Mouse (Mus musculus): Measurements from ENCODE around the gene Lcn2. TPM values are rescaled to one million over a fixed set of nuclear protein-coding genes. Genes with fewer than 3 reads are reported as not detected.

The Lcn2 gene
- total and polyA plus RNA-seq, 2 experiments from 2014 or later: 1.1 to 2.0 TPM

- peaks cover 17% of the 10 kb centered on the region for H3K36me3 ChIP-seq (replicated peaks; ENCODE audit: control insufficient read depth, insufficient read depth, low read length)
- no peak overlapping the region for H3K9ac ChIP-seq (replicated peaks; ENCODE audit: low read depth, low read length)
- no peak overlapping the region for H3K27ac ChIP-seq (ENCODE audit: low read depth)
- ATAC-seq (ENCODE audit: insufficient read depth, low read depth) (no peak), DNase-seq (ENCODE audit: low spot score) (peak; percentile 54)
- H3K9me3 ChIP-seq (replicated peaks; ENCODE audit: control insufficient read depth, low read length): no peaks in the 10 kb centered on the region
- peaks cover 5% of the 10 kb centered on the region for H3K4me1 ChIP-seq (ENCODE audit: control insufficient read depth, insufficient read depth)
- TF ChIP-seq CTCF (IDR thresholded peaks at IDR 0.05; ENCODE audit: low read depth) (no peak), EP300 (IDR thresholded peaks at IDR 0.05; ENCODE audit: low read depth) (no peak)
- 6% methylated on average over 14 of the region's 14 CpGs for WGBS
- peak overlapping the region; percentile 36 for H3K4me3 ChIP-seq (ENCODE audit: low read depth, low read length)
- peak overlapping the region; percentile 69 for H3K4me2 ChIP-seq (ENCODE audit: low read depth, low read length)
- H3K27me3 ChIP-seq (ENCODE audit: control insufficient read depth, insufficient read depth, low read length): no peaks in the 10 kb centered on the region
Measured at GRCm38 (mm10) chr2:32360741-32361140, 27.3 kb downstream of the Lcn2 start.

GRCm38 (mm10) chr2:32358381-32358780 is 29.7 kb downstream of the Lcn2 start:
- no peak overlapping the region for H3K4me3 ChIP-seq (ENCODE audit: low read depth, low read length)
- H3K4me2 ChIP-seq (ENCODE audit: low read depth, low read length): no peak overlapping the region
- H3K9me3 ChIP-seq (replicated peaks; ENCODE audit: control insufficient read depth, low read length): no peaks in the 10 kb centered on the region
- no peak overlapping the region for H3K27ac ChIP-seq (ENCODE audit: low read depth)
- DNase-seq (ENCODE audit: low spot score) (no peak), ATAC-seq (ENCODE audit: insufficient read depth, low read depth) (no peak)
- H3K27me3 ChIP-seq (ENCODE audit: control insufficient read depth, insufficient read depth, low read length): no peaks in the 10 kb centered on the region
- no peaks in the 10 kb centered on the region for H3K4me1 ChIP-seq (ENCODE audit: control insufficient read depth, insufficient read depth)
- H3K9ac ChIP-seq (replicated peaks; ENCODE audit: low read depth, low read length): no peak overlapping the region
- TF ChIP-seq CTCF (IDR thresholded peaks at IDR 0.05; ENCODE audit: low read depth) (no peak), EP300 (IDR thresholded peaks at IDR 0.05; ENCODE audit: low read depth) (no peak)
- WGBS: 50% methylated on average over 10 of the region's 10 CpGs
- no peaks in the 10 kb centered on the region for H3K36me3 ChIP-seq (replicated peaks; ENCODE audit: control insufficient read depth, insufficient read depth, low read length)

GRCm38 (mm10) chr2:32357710-32358109 is 30.3 kb downstream of the Lcn2 start:
- no peak overlapping the region for H3K4me3 ChIP-seq (ENCODE audit: low read depth, low read length)
- WGBS: 79% methylated on average over 3 of the region's 3 CpGs
- no peak for ATAC-seq (ENCODE audit: insufficient read depth, low read depth)
- no peak overlapping the region for H3K4me2 ChIP-seq (ENCODE audit: low read depth, low read length)
- no peak for DNase-seq (ENCODE audit: low spot score)
- H3K9me3 ChIP-seq (replicated peaks; ENCODE audit: control insufficient read depth, low read length): no peaks in the 10 kb centered on the region
- no peaks in the 10 kb centered on the region for H3K36me3 ChIP-seq (replicated peaks; ENCODE audit: control insufficient read depth, insufficient read depth, low read length)
- TF ChIP-seq CTCF (IDR thresholded peaks at IDR 0.05; ENCODE audit: low read depth) (no peak), EP300 (IDR thresholded peaks at IDR 0.05; ENCODE audit: low read depth) (no peak)
- peaks cover 2% of the 10 kb centered on the region; the same call in 1 of the 2 replicates for H3K27me3 ChIP-seq (ENCODE audit: control insufficient read depth, insufficient read depth, low read length)
- H3K9ac ChIP-seq (replicated peaks; ENCODE audit: low read depth, low read length): no peak overlapping the region
- peaks cover 3% of the 10 kb centered on the region; the same call in 1 of the 2 replicates for H3K4me1 ChIP-seq (ENCODE audit: control insufficient read depth, insufficient read depth)
- no peak overlapping the region for H3K27ac ChIP-seq (ENCODE audit: low read depth)

- no peak overlapping the region for H3K27ac ChIP-seq (ENCODE audit: low read depth)
- no peak overlapping the region for H3K4me3 ChIP-seq (ENCODE audit: low read depth, low read length)
- no peak for ATAC-seq (ENCODE audit: insufficient read depth, low read depth)
- H3K4me1 ChIP-seq (ENCODE audit: control insufficient read depth, insufficient read depth): peaks cover 4% of the 10 kb centered on the region; the same call in 1 of the 2 replicates
- H3K4me2 ChIP-seq (ENCODE audit: low read depth, low read length): no peak overlapping the region
- TF ChIP-seq CTCF (IDR thresholded peaks at IDR 0.05; ENCODE audit: low read depth) (no peak), EP300 (IDR thresholded peaks at IDR 0.05; ENCODE audit: low read depth) (no peak)
- 47% methylated on average over 10 of the region's 10 CpGs for WGBS
- H3K9me3 ChIP-seq (replicated peaks; ENCODE audit: control insufficient read depth, low read length): no peaks in the 10 kb centered on the region
- no peaks in the 10 kb centered on the region for H3K36me3 ChIP-seq (replicated peaks; ENCODE audit: control insufficient read depth, insufficient read depth, low read length)
- peaks cover 17% of the 10 kb centered on the region for H3K27me3 ChIP-seq (ENCODE audit: control insufficient read depth, insufficient read depth, low read length)
- H3K9ac ChIP-seq (replicated peaks; ENCODE audit: low read depth, low read length): no peak overlapping the region
- no peak for DNase-seq (ENCODE audit: low spot score)
Measured at GRCm38 (mm10) chr2:32356216-32356615, 31.8 kb downstream of the Lcn2 start.

- no peak for ATAC-seq (ENCODE audit: insufficient read depth, low read depth)
- 40% methylated on average over 3 of the region's 3 CpGs for WGBS
- Histone ChIP-seq H3K27ac (ENCODE audit: low read depth) (no peak overlapping the region), H3K9ac (replicated peaks; ENCODE audit: low read depth, low read length) (no peak overlapping the region), H3K4me1 (ENCODE audit: control insufficient read depth, insufficient read depth) (peaks cover 4% of the 10 kb centered on the region; the same call in 1 of the 2 replicates), H3K4me2 (ENCODE audit: low read depth, low read length) (no peak overlapping the region), H3K36me3 (replicated peaks; ENCODE audit: control insufficient read depth, insufficient read depth, low read length) (no peaks in the 10 kb centered on the region), H3K9me3 (replicated peaks; ENCODE audit: control insufficient read depth, low read length) (no peaks in the 10 kb centered on the region), H3K27me3 (ENCODE audit: control insufficient read depth, insufficient read depth, low read length) (peaks cover 22% of the 10 kb centered on the region), H3K4me3 (ENCODE audit: low read depth, low read length) (no peak overlapping the region)
- no peak for DNase-seq (ENCODE audit: low spot score)
- TF ChIP-seq EP300 (IDR thresholded peaks at IDR 0.05; ENCODE audit: low read depth): no peak
Measured at GRCm38 (mm10) chr2:32354336-32354895, 33.6 kb downstream of the Lcn2 start.

- DNase-seq (ENCODE audit: low spot score) (no peak), ATAC-seq (ENCODE audit: insufficient read depth, low read depth) (no peak)
- H3K4me2 ChIP-seq (ENCODE audit: low read depth, low read length): no peak overlapping the region
- H3K27me3 ChIP-seq (ENCODE audit: control insufficient read depth, insufficient read depth, low read length): peaks cover 27% of the 10 kb centered on the region
- WGBS: 64% methylated on average over 6 of the region's 6 CpGs
- peaks cover 4% of the 10 kb centered on the region; the same call in 1 of the 2 replicates for H3K4me1 ChIP-seq (ENCODE audit: control insufficient read depth, insufficient read depth)
- no peak overlapping the region for H3K4me3 ChIP-seq (ENCODE audit: low read depth, low read length)
- H3K27ac ChIP-seq (ENCODE audit: low read depth): no peak overlapping the region
- H3K9me3 ChIP-seq (replicated peaks; ENCODE audit: control insufficient read depth, low read length): no peaks in the 10 kb centered on the region
- H3K36me3 ChIP-seq (replicated peaks; ENCODE audit: control insufficient read depth, insufficient read depth, low read length): no peaks in the 10 kb centered on the region
- no peak overlapping the region for H3K9ac ChIP-seq (replicated peaks; ENCODE audit: low read depth, low read length)
- TF ChIP-seq CTCF (IDR thresholded peaks at IDR 0.05; ENCODE audit: low read depth): no peak
- no peak for TF ChIP-seq EP300 (IDR thresholded peaks at IDR 0.05; ENCODE audit: low read depth)
Measured at GRCm38 (mm10) chr2:32353836-32354235, 34.2 kb downstream of the Lcn2 start.
